Mouse (Mus musculus): ENCODE results near the gene Col18a1. TPM values are rescaled to one million over a fixed set of nuclear protein-coding genes. Genes with fewer than 3 reads are reported as not detected.

Col18a1 gene
- 114 and 138 TPM in 2 replicates for polyA plus RNA-seq (2012; rRNA removed)

- TF ChIP-seq POLR2A (IDR thresholded peaks at IDR 0.05; ENCODE audit: low read depth, low read length) = peak; percentile 49
- TF ChIP-seq CTCF (conservative IDR thresholded peaks at IDR 0.05; ENCODE audit: insufficient read depth, insufficient read length, low read depth, low read length) = no peak
- Histone ChIP-seq H3K27ac (ENCODE audit: insufficient read depth, low read depth, low read length) (peak within 1 kb of the TSS; percentile 87), H3K27me3 (replicated peaks; ENCODE audit: control insufficient read depth, insufficient read depth, low read length) (no peaks in the 10 kb centered on the region), H3K4me1 (ENCODE audit: control insufficient read depth, insufficient read depth, low read length) (peaks cover 3% of the 10 kb centered on the region; the same call in 1 of the 2 replicates), H3K4me3 (ENCODE audit: insufficient read depth, low read depth, low read length) (peak within 1 kb of the TSS; percentile 92), H3K36me3 (ENCODE audit: control insufficient read depth, insufficient read depth, low read length) (no peaks in the 10 kb centered on the region)
- WGBS = 1% methylated on average over 42 of the region's 42 CpGs
- DNase-seq = peak; percentile 74
These were observed at the start of gene Col18a1 for GRCm38 (mm10) chr10:77165963-77166717. Col18a1 (minus strand) TSS chr10:77166548.

GRCm38 (mm10) chr10:77215641-77216040, 49.3 kb upstream of the Col18a1 start:
- TF ChIP-seq CTCF (conservative IDR thresholded peaks at IDR 0.05; ENCODE audit: insufficient read depth, insufficient read length, low read depth, low read length) (no peak), POLR2A (IDR thresholded peaks at IDR 0.05; ENCODE audit: low read depth, low read length) (no peak)
- WGBS = 67% methylated on average over 4 of the region's 4 CpGs
- peak overlapping the region; percentile 13; the same call in 1 of the 2 replicates for H3K27ac ChIP-seq (ENCODE audit: insufficient read depth, low read depth, low read length)

GRCm38 (mm10) chr10:77214586-77214985, 48.2 kb upstream of the Col18a1 start:
- peaks cover 38% of the 10 kb centered on the region for H3K4me1 ChIP-seq (ENCODE audit: control insufficient read depth, insufficient read depth, low read length)
- WGBS = 38% methylated on average over 8 of the region's 8 CpGs

More at GRCm38 (mm10) chr10:77215641-77216040, 49.3 kb upstream of the Col18a1 start:
- DNase-seq = no peak
- Histone ChIP-seq H3K4me1 (ENCODE audit: control insufficient read depth, insufficient read depth, low read length) (peaks cover 32% of the 10 kb centered on the region), H3K4me3 (ENCODE audit: insufficient read depth, low read depth, low read length) (no peak overlapping the region), H3K27me3 (replicated peaks; ENCODE audit: control insufficient read depth, insufficient read depth, low read length) (no peaks in the 10 kb centered on the region), H3K36me3 (ENCODE audit: control insufficient read depth, insufficient read depth, low read length) (no peaks in the 10 kb centered on the region)

GRCm38 (mm10) chr10:77213483-77213882, 47.1 kb upstream of the Col18a1 start:
- peak; percentile 46 for DNase-seq
- H3K27ac ChIP-seq (ENCODE audit: insufficient read depth, low read depth, low read length) = peak overlapping the region; percentile 77

More at GRCm38 (mm10) chr10:77214586-77214985, 48.2 kb upstream of the Col18a1 start:
- Histone ChIP-seq H3K4me3 (ENCODE audit: insufficient read depth, low read depth, low read length) (no peak overlapping the region), H3K27me3 (replicated peaks; ENCODE audit: control insufficient read depth, insufficient read depth, low read length) (no peaks in the 10 kb centered on the region), H3K36me3 (ENCODE audit: control insufficient read depth, insufficient read depth, low read length) (no peaks in the 10 kb centered on the region), H3K27ac (ENCODE audit: insufficient read depth, low read depth, low read length) (peak overlapping the region; percentile 77)
- no peak for TF ChIP-seq CTCF (conservative IDR thresholded peaks at IDR 0.05; ENCODE audit: insufficient read depth, insufficient read length, low read depth, low read length)
- peak; percentile 82 for DNase-seq

GRCm38 (mm10) chr10:77212354-77213120, 46.2 kb upstream of the Col18a1 start:
- Histone ChIP-seq H3K27me3 (replicated peaks; ENCODE audit: control insufficient read depth, insufficient read depth, low read length) (no peaks in the 10 kb centered on the region), H3K27ac (ENCODE audit: insufficient read depth, low read depth, low read length) (peak overlapping the region; percentile 39), H3K4me1 (ENCODE audit: control insufficient read depth, insufficient read depth, low read length) (peaks cover 40% of the 10 kb centered on the region), H3K4me3 (ENCODE audit: insufficient read depth, low read depth, low read length) (no peak overlapping the region), H3K36me3 (ENCODE audit: control insufficient read depth, insufficient read depth, low read length) (no peaks in the 10 kb centered on the region)
- TF ChIP-seq POLR2A (IDR thresholded peaks at IDR 0.05; ENCODE audit: low read depth, low read length) (no peak), CTCF (conservative IDR thresholded peaks at IDR 0.05; ENCODE audit: insufficient read depth, insufficient read length, low read depth, low read length) (no peak)
- WGBS = 75% methylated on average over 6 of the region's 6 CpGs
- peak; percentile 57 for DNase-seq

More at GRCm38 (mm10) chr10:77213483-77213882, 47.1 kb upstream of the Col18a1 start:
- WGBS = 73% methylated on average over 5 of the region's 5 CpGs
- Histone ChIP-seq H3K4me1 (ENCODE audit: control insufficient read depth, insufficient read depth, low read length) (peaks cover 41% of the 10 kb centered on the region), H3K4me3 (ENCODE audit: insufficient read depth, low read depth, low read length) (no peak overlapping the region), H3K36me3 (ENCODE audit: control insufficient read depth, insufficient read depth, low read length) (no peaks in the 10 kb centered on the region), H3K27me3 (replicated peaks; ENCODE audit: control insufficient read depth, insufficient read depth, low read length) (no peaks in the 10 kb centered on the region)
- TF ChIP-seq POLR2A (IDR thresholded peaks at IDR 0.05; ENCODE audit: low read depth, low read length) (no peak), CTCF (conservative IDR thresholded peaks at IDR 0.05; ENCODE audit: insufficient read depth, insufficient read length, low read depth, low read length) (no peak)

GRCm38 (mm10) chr10:77211116-77211570, 44.8 kb upstream of the Col18a1 start:
- peaks cover 35% of the 10 kb centered on the region for H3K4me1 ChIP-seq (ENCODE audit: control insufficient read depth, insufficient read depth, low read length)
- 27% methylated on average over 11 of the region's 11 CpGs for WGBS

More at GRCm38 (mm10) chr10:77211116-77211570, 44.8 kb upstream of the Col18a1 start:
- no peaks in the 10 kb centered on the region for H3K36me3 ChIP-seq (ENCODE audit: control insufficient read depth, insufficient read depth, low read length)
- peak; percentile 77 for DNase-seq
- H3K27ac ChIP-seq (ENCODE audit: insufficient read depth, low read depth, low read length) = peak overlapping the region; percentile 52
- H3K4me3 ChIP-seq (ENCODE audit: insufficient read depth, low read depth, low read length) = no peak overlapping the region
- TF ChIP-seq POLR2A (IDR thresholded peaks at IDR 0.05; ENCODE audit: low read depth, low read length) = no peak
- no peak for TF ChIP-seq CTCF (conservative IDR thresholded peaks at IDR 0.05; ENCODE audit: insufficient read depth, insufficient read length, low read depth, low read length)
- H3K27me3 ChIP-seq (replicated peaks; ENCODE audit: control insufficient read depth, insufficient read depth, low read length) = no peaks in the 10 kb centered on the region
